Mouse (Mus musculus) embryonic facial prominence, embryonic 12.5 days (tissue): ENCODE results near the gene Prkca. TPM values are rescaled to one million over a fixed set of nuclear protein-coding genes. Genes with fewer than 3 reads are reported as not detected.

Experiments
- ATAC-seq: fragments of 200-750 bp; cut with Nextera tagmentation; 2 replicates; pipeline ENCODE4 v1.8.0; 2017; ENCODE audit not compliant: insufficient number of reproducible peaks, insufficient read depth, low FRiP score, low TSS enrichment
- H3K27ac ChIP-seq: fragments of 300-500 bp; sonication (generic); 2 replicates; pipeline ENCODE4 v1.5.1; 2016; ENCODE audit warnings: mild to moderate bottlenecking
- H3K27me3 ChIP-seq: fragments of 300-500 bp; sonication (generic); 2 replicates; pipeline ENCODE4 v1.6.1; 2016; ENCODE audit warnings: mild to moderate bottlenecking, moderate library complexity
- H3K36me3 ChIP-seq: fragments of 300-500 bp; sonication (generic); 2 replicates; pipeline ENCODE4 v1.6.1; 2016; ENCODE audit warnings: mild to moderate bottlenecking
- H3K4me1 ChIP-seq: fragments of 300-500 bp; sonication (generic); 2 replicates; pipeline ENCODE4 v1.6.1; 2016
- H3K4me2 ChIP-seq: fragments of 300-500 bp; sonication (generic); replicated peaks from 2 replicates; pipeline ENCODE4 v1.6.1; 2016; ENCODE audit warnings: mild to moderate bottlenecking, moderate library complexity
- H3K4me3 ChIP-seq: fragments of 300-500 bp; sonication (generic); 2 replicates; pipeline ENCODE4 v1.5.1; 2016; ENCODE audit warnings: mild to moderate bottlenecking
- H3K9ac ChIP-seq: fragments of 300-500 bp; sonication (generic); 2 replicates; pipeline ENCODE4 v1.6.1; 2016; ENCODE audit warnings: mild to moderate bottlenecking, moderate library complexity
- H3K9me3 ChIP-seq: fragments of 300-500 bp; sonication (generic); 2 replicates; pipeline ENCODE4 v1.6.1; 2016; ENCODE audit warnings: mild to moderate bottlenecking, moderate library complexity
- WGBS: fragments of 180-500 bp; shearing (Covaris S2); methylation state at CpG from one replicate; pipeline ENCODE4 v1.1.7; 2016; 5-methylcytosine and 5-hydroxymethylcytosine counted together
- polyA plus RNA-seq: library from polyadenylated mRNA; unstranded; fragments of >200 nt; fragmentation: Nextera tagmentation; extraction: Ambion mirVana; gene quantifications from 2 replicates; pipeline ENCODE4 v1.2.1, GENCODE M21; 2016

Gene Prkca
- polyA plus RNA-seq, 1 experiment from 2014 or later, result 8.5 TPM

GRCm38 (mm10) chr11:107979497-107980174, 364.1 kb downstream of the Prkca start:
- H3K36me3 ChIP-seq, result no peaks in the 10 kb centered on the region
- WGBS, result 49% methylated on average over 22 of the region's 22 CpGs
- H3K27me3 ChIP-seq, result 0 out of 2 replicates have a peak, but pooled peaks cover 3% of the 10 kb centered on the region
- no peak overlapping the region for H3K4me2 ChIP-seq
- H3K9me3 ChIP-seq, result no peaks in the 10 kb centered on the region
- H3K4me1 ChIP-seq, result no peaks in the 10 kb centered on the region
- no peak overlapping the region for H3K27ac ChIP-seq
- no peak overlapping the region for H3K4me3 ChIP-seq
- 0 out of 2 replicates have a peak overlapping the region, but pooled peaks have one; percentile 4 for H3K9ac ChIP-seq
- no peak for ATAC-seq

DNA sequence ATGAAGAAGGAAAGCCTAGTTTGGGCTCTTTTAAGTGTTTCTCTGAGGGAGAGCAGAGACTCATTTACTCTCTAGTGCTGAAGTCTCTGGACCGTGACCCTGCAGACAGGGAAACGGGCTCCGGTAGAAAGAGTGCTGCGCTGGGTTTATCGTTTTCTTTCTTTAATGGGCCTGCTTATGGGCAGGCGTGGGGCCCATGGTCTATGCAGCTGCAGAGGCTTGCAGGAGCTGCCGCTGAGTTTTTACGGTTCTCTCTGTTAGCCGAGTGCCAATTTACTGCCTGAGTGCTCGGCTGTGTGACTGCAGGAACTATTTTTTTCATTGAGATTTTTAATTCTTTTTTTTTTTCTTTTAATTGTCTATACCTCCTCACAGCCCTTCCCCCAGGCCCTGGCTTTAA, 373.8 kb downstream of the Prkca start:
- no peaks in the 10 kb centered on the region for H3K27me3 ChIP-seq
- no peak overlapping the region for H3K27ac ChIP-seq
- H3K4me3 ChIP-seq, result no peak overlapping the region
- no peak for ATAC-seq
- no peak overlapping the region for H3K4me2 ChIP-seq
- no peak overlapping the region for H3K9ac ChIP-seq
- no peaks in the 10 kb centered on the region for H3K36me3 ChIP-seq
- H3K9me3 ChIP-seq, result no peaks in the 10 kb centered on the region
- 0 out of 2 replicates have a peak, but pooled peaks cover 3% of the 10 kb centered on the region for H3K4me1 ChIP-seq
- 68% methylated on average over 10 of the region's 10 CpGs for WGBS

GRCm38 (mm10) chr11:107968147-107968546, 375.6 kb downstream of the Prkca start:
- Histone ChIP-seq H3K9ac (no peak overlapping the region), H3K4me2 (no peak overlapping the region), H3K4me1 (0 out of 2 replicates have a peak, but pooled peaks cover 3% of the 10 kb centered on the region), H3K9me3 (no peaks in the 10 kb centered on the region), H3K27ac (no peak overlapping the region), H3K4me3 (no peak overlapping the region), H3K36me3 (no peaks in the 10 kb centered on the region), H3K27me3 (no peaks in the 10 kb centered on the region)
- 43% methylated on average over 13 of the region's 13 CpGs for WGBS
- no peak for ATAC-seq

DNA sequence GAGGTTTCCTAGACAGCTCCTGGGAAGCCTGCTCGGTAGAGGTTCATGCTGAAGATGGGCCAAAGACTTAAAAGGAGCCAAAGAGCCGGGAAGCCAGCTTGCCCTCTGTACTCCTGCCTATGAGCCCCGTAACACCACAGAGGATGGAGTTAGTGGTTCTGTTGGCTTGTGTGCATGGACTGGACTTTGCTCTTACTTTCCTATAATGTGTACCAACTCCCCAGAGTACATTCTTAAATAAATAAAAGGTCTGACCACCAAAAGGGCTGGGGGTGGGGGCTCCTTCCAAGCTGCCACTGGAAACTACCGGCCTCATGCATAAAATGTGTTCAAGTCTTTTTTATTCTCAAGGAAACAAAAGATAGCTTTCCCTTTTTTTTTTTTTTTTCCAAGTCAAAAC, 377.5 kb downstream of the Prkca start:
- Histone ChIP-seq H3K4me3 (no peak overlapping the region), H3K36me3 (no peaks in the 10 kb centered on the region), H3K9ac (no peak overlapping the region), H3K4me2 (no peak overlapping the region), H3K27ac (no peak overlapping the region), H3K9me3 (no peaks in the 10 kb centered on the region), H3K4me1 (0 out of 2 replicates have a peak, but pooled peaks cover 3% of the 10 kb centered on the region), H3K27me3 (no peaks in the 10 kb centered on the region)
- WGBS, result 82% methylated on average over 4 of the region's 4 CpGs
- no peak for ATAC-seq

GRCm38 (mm10) chr11:107965449-107965848, 378.3 kb downstream of the Prkca start:
- no peak for ATAC-seq
- H3K4me1 ChIP-seq, result 0 out of 2 replicates have a peak, but pooled peaks cover 3% of the 10 kb centered on the region
- no peaks in the 10 kb centered on the region for H3K36me3 ChIP-seq
- H3K27ac ChIP-seq, result no peak overlapping the region
- H3K4me3 ChIP-seq, result no peak overlapping the region
- 84% methylated on average over 7 of the region's 7 CpGs for WGBS
- no peak overlapping the region for H3K4me2 ChIP-seq
- no peaks in the 10 kb centered on the region for H3K27me3 ChIP-seq
- H3K9me3 ChIP-seq, result no peaks in the 10 kb centered on the region
- no peak overlapping the region for H3K9ac ChIP-seq

DNA sequence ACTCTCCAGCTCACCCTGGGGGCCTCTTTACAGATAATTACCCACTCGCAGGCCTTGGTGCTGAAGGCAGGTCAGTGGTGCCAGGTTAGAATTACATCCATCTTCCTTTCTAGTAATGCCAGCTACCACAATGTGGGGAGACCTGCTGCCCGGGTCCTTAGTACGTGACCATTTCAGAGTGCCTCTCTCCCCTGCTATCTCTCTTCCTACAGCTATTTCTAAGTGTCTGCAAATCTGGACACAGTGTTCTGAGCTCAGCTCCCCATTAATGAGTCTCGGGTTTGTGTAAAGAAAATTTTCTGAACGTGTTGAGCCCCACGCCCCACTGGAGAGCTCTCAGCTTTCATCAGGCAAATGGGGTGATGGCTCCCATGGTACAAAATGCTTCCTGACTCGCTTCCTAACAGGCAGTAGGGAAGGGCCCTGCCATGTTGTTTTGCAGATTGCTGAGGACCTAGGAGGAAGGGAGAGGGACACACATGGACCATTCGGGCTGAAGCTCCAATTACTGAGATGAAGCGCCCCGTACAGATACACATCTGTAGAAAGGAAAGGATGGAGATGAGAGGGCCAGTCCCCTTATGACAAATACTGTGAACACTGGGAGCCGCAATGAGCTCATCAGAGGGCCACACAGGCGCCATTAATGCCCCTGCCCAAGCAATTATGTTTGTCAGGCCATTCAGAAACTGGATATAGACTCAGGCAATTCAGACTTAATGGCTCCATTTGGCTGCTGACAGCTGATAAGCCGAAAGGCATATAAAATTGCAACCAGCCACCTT, 386.0 kb downstream of the Prkca start:
- H3K9me3 ChIP-seq, result 0 out of 2 replicates have a peak, but pooled peaks cover 3% of the 10 kb centered on the region
- no peaks in the 10 kb centered on the region for H3K4me1 ChIP-seq
- no peak overlapping the region for H3K9ac ChIP-seq
- no peak overlapping the region for H3K4me3 ChIP-seq
- 68% methylated on average over 13 of the region's 13 CpGs for WGBS
- 0 out of 2 replicates have a peak, but pooled peaks cover 4% of the 10 kb centered on the region for H3K36me3 ChIP-seq
- H3K27ac ChIP-seq, result no peak overlapping the region
- ATAC-seq, result no peak
- H3K27me3 ChIP-seq, result no peaks in the 10 kb centered on the region
- H3K4me2 ChIP-seq, result no peak overlapping the region

GRCm38 (mm10) chr11:107955191-107956062, 388.3 kb downstream of the Prkca start:
- ATAC-seq, result no peak
- H3K4me3 ChIP-seq, result no peak overlapping the region
- H3K9ac ChIP-seq, result no peak overlapping the region
- WGBS, result 88% methylated on average over 10 of the region's 10 CpGs
- H3K27me3 ChIP-seq, result no peaks in the 10 kb centered on the region
- 0 out of 2 replicates have a peak, but pooled peaks cover 4% of the 10 kb centered on the region for H3K36me3 ChIP-seq
- H3K9me3 ChIP-seq, result 0 out of 2 replicates have a peak, but pooled peaks cover 3% of the 10 kb centered on the region
- H3K4me1 ChIP-seq, result no peaks in the 10 kb centered on the region
- H3K27ac ChIP-seq, result no peak overlapping the region
- no peak overlapping the region for H3K4me2 ChIP-seq

DNA sequence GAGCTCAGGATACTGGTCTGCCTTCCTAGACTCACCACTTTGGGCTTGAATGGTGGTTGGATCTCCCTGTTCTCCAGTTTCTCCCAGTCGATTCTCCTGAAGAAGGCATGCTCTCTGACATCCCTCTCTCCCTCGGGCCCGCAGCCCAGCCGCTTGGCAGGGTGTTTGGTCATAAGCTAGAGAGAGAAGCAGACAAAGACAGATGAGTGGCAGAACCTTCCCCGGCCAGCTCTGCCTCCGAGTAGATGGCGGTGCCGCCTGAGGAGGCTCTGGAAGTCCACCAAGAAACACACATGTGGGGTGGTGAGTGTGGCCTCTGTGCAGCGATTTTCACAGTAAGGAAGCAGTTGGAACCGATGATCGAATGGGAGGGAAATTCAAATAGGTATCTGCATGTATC, 392.3 kb downstream of the Prkca start:
- Histone ChIP-seq H3K9ac (no peak overlapping the region), H3K4me1 (no peaks in the 10 kb centered on the region), H3K9me3 (no peaks in the 10 kb centered on the region), H3K27ac (no peak overlapping the region), H3K27me3 (no peaks in the 10 kb centered on the region), H3K4me3 (no peak overlapping the region), H3K4me2 (no peak overlapping the region), H3K36me3 (no peaks in the 10 kb centered on the region)
- ATAC-seq, result no peak
- 90% methylated on average over 11 of the region's 11 CpGs for WGBS

- H3K36me3 ChIP-seq, result no peaks in the 10 kb centered on the region
- H3K4me2 ChIP-seq, result no peak overlapping the region
- no peak overlapping the region for H3K9ac ChIP-seq
- no peaks in the 10 kb centered on the region for H3K9me3 ChIP-seq
- no peaks in the 10 kb centered on the region for H3K27me3 ChIP-seq
- H3K27ac ChIP-seq, result no peak overlapping the region
- no peaks in the 10 kb centered on the region for H3K4me1 ChIP-seq
- H3K4me3 ChIP-seq, result no peak overlapping the region
- ATAC-seq, result no peak
- 91% methylated on average over 4 of the region's 4 CpGs for WGBS
These were observed 393.1 kb downstream of the Prkca start for GRCm38 (mm10) chr11:107950658-107951057.

DNA sequence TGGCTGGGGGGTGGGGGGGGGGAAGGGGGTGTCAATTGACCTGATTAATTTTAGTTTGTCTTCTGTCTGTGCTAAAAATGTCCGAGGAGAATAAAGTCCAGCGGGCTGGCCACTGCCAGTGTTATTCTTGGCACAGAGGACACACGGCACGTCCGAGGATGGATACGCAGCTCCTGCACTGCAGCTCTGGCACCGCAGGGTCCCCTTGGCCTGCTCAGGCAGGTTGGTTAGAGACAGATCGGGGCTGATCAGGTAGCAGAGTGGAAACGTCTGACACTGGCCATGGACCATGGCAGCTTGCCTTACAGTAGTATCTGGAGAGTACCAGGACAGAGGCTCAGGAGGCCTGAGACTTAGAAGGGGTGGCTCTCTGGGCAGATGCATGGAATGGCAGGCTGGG, 393.5 kb downstream of the Prkca start:
- Histone ChIP-seq H3K9me3 (no peaks in the 10 kb centered on the region), H3K4me1 (no peaks in the 10 kb centered on the region), H3K36me3 (no peaks in the 10 kb centered on the region), H3K27ac (no peak overlapping the region), H3K27me3 (no peaks in the 10 kb centered on the region), H3K9ac (no peak overlapping the region), H3K4me2 (no peak overlapping the region), H3K4me3 (no peak overlapping the region)
- ATAC-seq, result no peak
- 76% methylated on average over 9 of the region's 9 CpGs for WGBS

GRCm38 (mm10) chr11:107947951-107948350, 395.8 kb downstream of the Prkca start:
- H3K36me3 ChIP-seq, result no peaks in the 10 kb centered on the region
- no peaks in the 10 kb centered on the region for H3K4me1 ChIP-seq
- no peak overlapping the region for H3K9ac ChIP-seq
- no peaks in the 10 kb centered on the region for H3K27me3 ChIP-seq
- no peak overlapping the region for H3K27ac ChIP-seq
- ATAC-seq, result no peak
- no peak overlapping the region for H3K4me2 ChIP-seq
- WGBS, result 98% methylated on average over 1 of the region's 1 CpGs
- H3K9me3 ChIP-seq, result no peaks in the 10 kb centered on the region
- H3K4me3 ChIP-seq, result no peak overlapping the region
